Mouse (Mus musculus): Measurements from ENCODE around the gene Apobec4.

- TF ChIP-seq POLR2A (IDR thresholded peaks at IDR 0.05; ENCODE audit: insufficient read depth, low read length) (no peak), CTCF (IDR thresholded peaks at IDR 0.05; ENCODE audit: low read depth, low read length) (no peak)
These were observed 45.4 kb downstream of the Apobec4 start for GRCm38 (mm10) chr1:152795688-152796255.
